14 mouse cellular contexts compared by ENCODE assay signal in genomic region chr16:43800119-43800721, GRCm38 (mm10). TPM values are rescaled to one million over a fixed set of nuclear protein-coding genes. Genes with fewer than 3 reads are reported as not detected.
DNase-seq lines count a peak whose midpoint lies in the region; ATAC-seq and TF ChIP-seq lines count a peak whose summit lies in the region.
"Had no signal": no experiment of that assay in that cellular context is flagged by ENCODE, and none has a peak within 500 bp of the region (broad histone marks: within the 10 kb centered on the region; RNA-seq: fewer than 3 reads in every experiment).

No protein-coding gene starts in this region.

- H3K27me3 ChIP-seq in midbrain, embryonic 10.5 days (ENCODE audit: low read depth, poor library complexity, severe bottlenecking), result peaks cover 10% of the 10 kb centered on the region
- H3K27me3 ChIP-seq in midbrain, postnatal 0 days (ENCODE audit: insufficient read depth, low read length), result no peaks in the 10 kb centered on the region
- no peaks in the 10 kb centered on the region for H3K27me3 ChIP-seq in forebrain, embryonic 14.5 days (replicated peaks; ENCODE audit: control insufficient read depth, insufficient read depth, low read length)
- H3K27me3 ChIP-seq in thymus, adult 2 months (ENCODE audit: control insufficient read depth, insufficient read depth, low read length), result no peaks in the 10 kb centered on the region

- WGBS in midbrain, embryonic 10.5 days, result 6% methylated on average over 13 of the region's 13 CpGs
- 13% methylated on average over 13 of the region's 13 CpGs for WGBS in midbrain, postnatal 0 days
- WGBS in forebrain, embryonic 14.5 days, result 2% methylated on average over 13 of the region's 13 CpGs
- 96% methylated on average over 13 of the region's 13 CpGs for whole genome bisulfite sequencing in thymus, adult 2 months

- peak overlapping the region; percentile 26; the same call in 1 of the 2 replicates for H3K4me3 ChIP-seq in midbrain, embryonic 10.5 days
- H3K4me3 ChIP-seq in midbrain, postnatal 0 days (ENCODE audit: low read depth, low read length), result no peak overlapping the region
- H3K4me3 ChIP-seq in forebrain, embryonic 14.5 days (ENCODE audit: low read depth, low read length), result no peak overlapping the region
- H3K4me3 ChIP-seq in thymus, adult 2 months (ENCODE audit: control insufficient read depth, insufficient read depth, low read length), result no peak overlapping the region
- H3K4me3 ChIP-seq: left cerebral cortex, adult 2 months had no signal

- no peak overlapping the region for H3K4me2 ChIP-seq in midbrain, postnatal 0 days (ENCODE audit: low read depth, low read length, poor library complexity, severe bottlenecking)
- H3K4me2 ChIP-seq in forebrain, embryonic 14.5 days (ENCODE audit: low read length), result peak overlapping the region; percentile 15; the same call in 1 of the 2 replicates
- H3K4me2 ChIP-seq: lung, embryonic 14.5 days had no signal

- TF ChIP-seq POLR2A in thymus, adult 2 months (IDR thresholded peaks at IDR 0.05; ENCODE audit: control insufficient read depth, extremely low read depth, insufficient read depth, low read length, poor library complexity), result no peak

- no peak for DNase-seq in midbrain, embryonic 10.5 days (ENCODE audit: low spot score)
- DNase-seq in midbrain, postnatal 0 days (ENCODE audit: low spot score), result no peak
- peak; percentile 90 for DNase-seq in forebrain, embryonic 14.5 days (ENCODE audit: low spot score)
- peak; percentile 49 for DNase-seq in mesoderm, embryonic 11.5 days (ENCODE audit: low read depth, low spot score)
- no peak for DNase-seq in adrenal gland, adult 8-10 months
- no peak for DNase-seq in thymus, adult 2 months
- DNase-seq in thymus, postnatal 14 days, result no peak
- no peak for DNase-seq in urinary bladder, postnatal 25 days (ENCODE audit: low spot score)
- DNase-seq: gastrocnemius, postnatal 14 days; lung, embryonic 14.5 days had no signal

- peak overlapping the region; percentile 64 for H3K27ac ChIP-seq in midbrain, embryonic 10.5 days (replicated peaks)
- no peak overlapping the region for H3K27ac ChIP-seq in midbrain, postnatal 0 days (ENCODE audit: low read depth, low read length)
- peak overlapping the region; percentile 70; the same call in 1 of the 2 replicates for H3K27ac ChIP-seq in forebrain, embryonic 14.5 days (ENCODE audit: low read depth, low read length)
- H3K27ac ChIP-seq in thymus, adult 2 months (ENCODE audit: control insufficient read depth, insufficient read depth, low read length), result no peak overlapping the region
- H3K27ac ChIP-seq: left cerebral cortex, adult 2 months had no signal

- no peaks in the 10 kb centered on the region for H3K36me3 ChIP-seq in midbrain, embryonic 10.5 days
- no peaks in the 10 kb centered on the region for H3K36me3 ChIP-seq in midbrain, postnatal 0 days (ENCODE audit: insufficient read depth, low read length)
- no peaks in the 10 kb centered on the region for H3K36me3 ChIP-seq in forebrain, embryonic 14.5 days (ENCODE audit: control insufficient read depth, insufficient read depth, low read length)
- H3K36me3 ChIP-seq in thymus, adult 2 months (ENCODE audit: control insufficient read depth, insufficient read depth, low read length), result no peaks in the 10 kb centered on the region
- H3K36me3 ChIP-seq: G1E had no signal

- peaks cover 31% of the 10 kb centered on the region for H3K4me1 ChIP-seq in midbrain, embryonic 10.5 days
- H3K4me1 ChIP-seq in midbrain, postnatal 0 days (ENCODE audit: insufficient read depth, low read length), result 0 out of 2 replicates have a peak, but pooled peaks cover 2% of the 10 kb centered on the region
- H3K4me1 ChIP-seq in forebrain, embryonic 14.5 days (ENCODE audit: control insufficient read depth, insufficient read depth, low read length), result peaks cover 25% of the 10 kb centered on the region
- peaks cover 4% of the 10 kb centered on the region for H3K4me1 ChIP-seq in thymus, adult 2 months (replicated peaks; ENCODE audit: control insufficient read depth, insufficient read depth, low read length)

- H3K9ac ChIP-seq in midbrain, postnatal 0 days (replicated peaks; ENCODE audit: low read length, poor library complexity, severe bottlenecking), result no peak overlapping the region
- 0 out of 2 replicates have a peak overlapping the region, but pooled peaks have one; percentile 14 for H3K9ac ChIP-seq in forebrain, embryonic 14.5 days (ENCODE audit: low read length)
- H3K9ac ChIP-seq: lung, embryonic 14.5 days had no signal

- ATAC-seq in midbrain, postnatal 0 days (ENCODE audit: low FRiP score), result no peak
- ATAC-seq in forebrain, embryonic 14.5 days, result peak; percentile 86

- TF ChIP-seq CTCF in midbrain, postnatal 0 days (IDR thresholded peaks at IDR 0.05), result no peak
- TF ChIP-seq CTCF in thymus, adult 2 months (IDR thresholded peaks at IDR 0.05; ENCODE audit: borderline replicate concordance, control insufficient read depth, extremely low read depth, insufficient read depth, low read length, poor library complexity), result no peak

- H3K9me3 ChIP-seq in midbrain, embryonic 10.5 days (replicated peaks), result no peaks in the 10 kb centered on the region; the same call in 1 of the 2 replicates
- no peaks in the 10 kb centered on the region for H3K9me3 ChIP-seq in midbrain, postnatal 0 days (ENCODE audit: low read length)
- H3K9me3 ChIP-seq in forebrain, embryonic 14.5 days (replicated peaks; ENCODE audit: control insufficient read depth, low read length), result no peaks in the 10 kb centered on the region
- H3K9me3 ChIP-seq: G1E had no signal

RNA-seq across cellular contexts. Expression of gene Drd3, which starts 46.4 kb away (rescaled TPM):
- not detected in 2 replicates for polyA plus RNA-seq in midbrain, embryonic 10.5 days (2016; fragmentation: Nextera tagmentation; extraction: Ambion mirVana)
- total RNA-seq in midbrain, postnatal 0 days (2014; rRNA removed), result not detected in 2 replicates
- not detected in 2 replicates for polyA plus RNA-seq in midbrain, postnatal 0 days (2015; fragmentation: Nextera tagmentation; extraction: Ambion mirVana)
- 0.12 and 0.13 TPM in 2 replicates for polyA plus RNA-seq in forebrain, embryonic 14.5 days (2014; fragmentation: Nextera tagmentation; extraction: Ambion mirVana)
- not detected for total RNA-seq in adrenal gland, adult 8-10 months (2022)
- not detected in 2 replicates for polyA plus RNA-seq in thymus, adult 2 months (2012; rRNA removed)
- total RNA-seq: G1E; gastrocnemius, postnatal 14 days; hematopoietic stem cell, adult 5-6 weeks had no signal
- polyA plus RNA-seq: G1E; lung, embryonic 14.5 days; thymus, postnatal 0 days had no signal

Comparison
In these comparisons a context has a peak if more than half of its experiments do, and no peak if none do; other contexts are left out.
1. H3K27ac ChIP-seq: peak in midbrain, embryonic 10.5 days (single experiment) and forebrain, embryonic 14.5 days (single experiment); none in midbrain, postnatal 0 days (single experiment) and thymus, adult 2 months (single experiment).
2. DNase-seq: peak in forebrain, embryonic 14.5 days (single experiment) and mesoderm, embryonic 11.5 days (single experiment); none in midbrain, embryonic 10.5 days (single experiment), midbrain, postnatal 0 days (single experiment), adrenal gland, adult 8-10 months (single experiment), thymus, adult 2 months (single experiment), thymus, postnatal 14 days (single experiment) and urinary bladder, postnatal 25 days (single experiment).